Mouse (Mus musculus) E14TG2a.4 (cell line): ENCODE measurements at regions not wholly inside any gene's neighbourhood (a gene's known extent, or its start where the extent isn't known, plus 50 kb on each side); places are given as distances from the start of the nearest gene placed in this dataset.

Experiments used
- CTCF ChIP-seq: conservative IDR thresholded peaks from 2 replicates; pipeline ENCODE4 v1.5.1; 2014; ENCODE audit warnings: low read length
- NANOG ChIP-seq: IDR thresholded peaks from 2 replicates; pipeline ENCODE4 v1.6.1; 2014; ENCODE audit warnings: borderline replicate concordance, low read length, mixed read lengths
- POU5F1 ChIP-seq: IDR thresholded peaks from 2 replicates; pipeline ENCODE4 v1.6.1; 2014; ENCODE audit warnings: low read length, borderline replicate concordance

DNA sequence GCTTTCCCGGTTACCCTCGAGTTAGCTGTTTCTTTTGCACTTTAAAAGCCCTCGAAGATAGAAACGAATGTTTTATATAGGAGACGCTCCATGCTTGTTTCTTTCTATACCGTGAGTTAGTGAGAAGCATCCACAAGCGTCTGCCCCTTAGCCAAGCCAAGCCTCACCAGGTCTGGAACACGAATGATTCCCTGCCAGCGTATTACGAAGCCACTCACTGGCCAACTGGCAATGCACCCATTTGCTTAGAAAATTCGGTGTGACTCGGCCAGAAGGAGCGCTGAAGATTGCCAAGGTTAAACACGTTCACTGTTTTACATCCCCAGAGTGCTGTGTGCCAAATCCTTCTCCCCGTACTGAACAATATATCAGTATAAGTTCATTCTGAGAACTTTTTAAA lies 121.3 kb downstream of the Gm9376 start:
- TF ChIP-seq CTCF (no peak), POU5F1 (no peak), NANOG (no peak)
